Mouse (Mus musculus) urinary bladder, postnatal 36 days (tissue): ENCODE measurements around the gene Gm49425.
"Not testable (repeated sequence)": the region's sequence is repeated elsewhere in the genome, so short reads cannot be mapped to it uniquely, and the experiment has no call there.

ENCODE experiments used
- DNase-seq, 2 experiments: peaks; one replicate each; pipeline ENCODE4 v3.0.0; 2022; ENCODE audit warnings: low spot score in 2 of 2, mixed read lengths in 1 of 2

Gm49425 gene

DNA sequence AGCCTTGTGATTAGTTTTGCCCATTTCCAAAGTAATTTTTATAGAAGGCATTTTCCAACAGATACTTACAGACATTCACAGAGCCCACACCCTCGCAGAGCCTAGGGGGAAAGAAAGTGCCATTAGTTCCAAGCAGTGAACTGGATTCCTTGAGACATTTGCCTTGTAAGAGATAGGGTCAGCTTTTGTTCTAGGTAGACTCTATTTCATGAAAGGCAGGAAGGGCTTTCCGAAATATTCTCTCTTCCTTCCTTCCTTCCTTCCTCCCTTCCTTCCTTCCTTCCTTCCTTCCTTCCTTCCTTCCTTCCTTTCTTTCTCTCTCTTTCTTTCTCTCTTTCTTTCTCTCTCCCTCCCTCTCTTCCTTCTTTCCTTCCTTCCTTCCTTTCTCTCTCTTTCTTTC, at the start of gene Gm49425:
Gm49425 (minus strand) TSS at position 101 of the 400 bp plus-strand sequence.
- not testable (repeated sequence) for DNase-seq

DNA sequence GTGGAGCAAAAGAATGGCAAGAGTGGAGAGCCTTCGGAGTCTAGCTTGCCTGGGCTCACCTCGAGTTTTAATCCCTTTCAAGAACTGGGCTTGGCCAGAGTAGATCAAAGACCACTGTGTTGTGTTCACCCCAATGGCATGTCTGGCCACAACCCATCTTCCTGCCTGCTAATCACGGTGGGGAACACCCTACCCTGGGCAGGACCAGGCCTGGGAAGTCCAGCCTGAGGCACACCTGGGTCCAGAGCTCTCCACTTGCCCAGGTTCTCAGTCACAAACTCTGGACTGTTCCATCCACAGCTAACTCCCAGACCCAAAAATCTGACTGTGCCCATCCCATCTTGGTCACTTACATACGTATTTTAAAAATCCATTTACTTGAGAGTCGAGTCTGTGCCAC, 45.8 kb upstream of the Gm49425 start, which contains the start of gene Krt90:
Krt90 (minus strand) TSS at position 101 of the 400 bp plus-strand sequence.
- DNase-seq: no peak

DNA sequence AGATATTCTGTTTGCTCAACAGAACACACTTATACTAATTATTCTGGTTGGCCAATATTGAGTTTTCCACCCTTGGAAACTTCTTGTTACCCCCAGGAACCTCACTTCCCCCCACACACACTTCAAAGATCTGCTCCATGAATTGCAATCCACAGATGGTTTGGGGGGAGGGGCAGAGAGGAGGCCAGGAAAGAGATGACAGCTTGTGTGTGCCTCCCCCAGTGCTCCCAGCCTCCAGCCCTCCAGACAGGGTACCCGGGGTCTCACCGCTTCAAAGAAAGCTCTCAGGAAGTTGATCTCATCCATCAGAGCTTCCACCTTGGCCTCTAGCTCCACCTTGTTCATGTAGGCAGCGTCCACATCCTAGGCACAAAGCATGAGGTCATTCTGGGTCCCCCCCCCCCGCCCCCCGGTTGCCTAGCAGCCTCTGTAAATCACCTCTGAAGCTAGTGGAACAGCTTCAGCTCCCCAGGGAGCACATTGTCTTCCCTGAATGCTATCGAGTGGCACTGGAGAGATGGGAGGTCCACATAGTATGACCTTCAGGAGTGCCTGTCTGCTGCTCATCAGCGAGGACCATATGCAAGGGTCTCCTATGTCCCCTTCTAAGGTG, 41.1 kb upstream of the Gm49425 start:
- no peak for DNase-seq

DNA sequence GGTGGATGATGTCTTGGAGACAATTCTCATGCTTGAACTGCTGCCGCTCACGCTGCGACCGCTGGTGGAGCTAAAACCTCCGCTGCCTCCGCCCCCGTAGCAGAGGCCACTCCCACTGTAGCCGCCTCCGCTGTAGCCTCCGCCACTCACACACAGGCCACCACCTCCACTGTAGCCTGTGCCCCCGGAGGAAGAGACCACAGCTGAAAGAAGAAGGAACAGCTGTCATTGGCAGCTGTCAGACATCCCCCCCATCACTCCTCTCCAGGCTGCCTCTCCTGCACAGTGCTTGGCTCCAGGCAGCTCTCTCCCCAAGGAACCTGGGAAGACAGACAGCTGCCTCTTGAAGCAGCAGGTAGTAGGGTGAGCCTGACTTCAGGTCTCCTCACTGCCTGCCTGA, 36.1 kb upstream of the Gm49425 start:
- DNase-seq: peak in 1 of 2 experiments; percentile 21

DNA sequence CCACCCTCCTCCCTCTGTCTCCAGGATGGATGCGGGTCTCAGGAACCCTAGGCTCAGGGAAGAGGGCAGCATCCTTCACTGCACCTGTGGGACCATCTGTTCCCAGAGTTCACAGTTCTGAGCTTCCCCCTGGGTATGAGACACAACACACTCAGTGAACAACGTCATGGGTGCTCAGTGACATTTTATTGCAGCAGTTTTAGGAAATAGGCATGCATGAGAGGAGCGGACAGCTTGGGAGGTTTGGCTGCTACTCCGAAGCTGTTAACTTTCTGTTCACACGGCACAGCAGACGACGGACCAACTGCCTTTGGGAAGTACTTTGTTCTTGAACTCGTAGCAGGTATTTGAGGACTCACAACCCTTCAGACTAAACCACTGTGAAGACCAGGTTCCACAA, 35.1 kb upstream of the Gm49425 start:
- no peak for DNase-seq

DNA sequence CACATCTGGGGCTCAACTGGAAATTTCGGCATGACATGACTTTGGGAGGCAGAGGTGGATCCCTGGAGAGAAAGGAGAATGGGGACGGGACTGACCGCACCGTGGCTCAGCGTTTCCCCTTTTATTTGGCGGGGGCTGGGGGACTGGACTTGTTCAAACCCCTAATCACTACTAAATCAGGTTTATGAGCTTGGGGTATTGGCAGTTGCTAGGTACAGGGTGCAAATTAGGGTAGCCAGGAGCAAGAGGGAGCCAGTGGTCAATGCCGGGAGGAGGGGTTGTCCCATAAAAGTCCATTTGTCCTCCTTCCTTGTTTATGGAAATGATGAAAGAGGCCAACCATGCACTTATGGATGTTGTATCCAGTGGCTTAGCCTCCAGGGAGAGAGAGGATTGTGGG, 33.5 kb upstream of the Gm49425 start, which contains the start of gene Krt82:
Krt82 (minus strand) TSS at position 101 of the 400 bp plus-strand sequence.
- DNase-seq: no peak

DNA sequence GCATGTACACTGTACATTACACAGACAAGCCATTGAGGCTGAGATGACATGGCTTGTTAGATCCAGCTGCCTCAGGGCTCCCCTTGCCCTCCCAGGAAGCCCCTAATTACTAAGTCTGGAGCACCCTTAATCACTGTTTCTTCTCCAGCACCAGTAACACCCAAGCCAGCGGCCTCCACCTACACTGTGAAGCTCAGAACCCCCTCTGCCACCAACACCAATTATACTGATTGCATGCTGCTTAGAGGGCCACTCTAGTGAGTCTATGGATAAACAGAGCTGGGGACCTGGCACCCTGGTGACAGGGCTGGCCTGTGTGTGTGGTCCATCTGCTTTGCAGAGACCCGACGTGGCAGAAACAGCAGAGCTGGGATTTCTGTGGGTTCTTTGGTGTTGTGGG, 27.4 kb upstream of the Gm49425 start:
- no peak for DNase-seq

DNA sequence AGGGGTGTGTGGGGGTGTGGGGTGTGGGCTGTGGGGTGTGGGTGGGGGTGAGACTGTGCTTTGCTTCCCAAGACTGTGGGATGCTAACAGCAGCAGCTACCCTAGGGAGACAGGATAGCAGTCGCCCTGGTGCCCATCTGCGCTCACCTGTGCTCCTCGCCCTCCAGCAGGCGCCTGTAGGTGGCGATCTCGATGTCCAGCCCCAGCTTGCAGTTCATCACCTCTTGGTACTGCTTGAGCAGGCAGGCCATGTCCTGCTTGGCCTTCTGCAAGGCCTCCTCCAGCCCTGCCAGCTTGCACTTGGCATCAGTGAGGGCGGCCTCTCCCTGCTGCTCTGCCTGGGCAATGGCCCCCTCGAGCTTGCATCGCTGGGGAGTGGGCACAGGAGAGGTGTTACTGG, 25.5 kb upstream of the Gm49425 start:
- no peak for DNase-seq

DNA sequence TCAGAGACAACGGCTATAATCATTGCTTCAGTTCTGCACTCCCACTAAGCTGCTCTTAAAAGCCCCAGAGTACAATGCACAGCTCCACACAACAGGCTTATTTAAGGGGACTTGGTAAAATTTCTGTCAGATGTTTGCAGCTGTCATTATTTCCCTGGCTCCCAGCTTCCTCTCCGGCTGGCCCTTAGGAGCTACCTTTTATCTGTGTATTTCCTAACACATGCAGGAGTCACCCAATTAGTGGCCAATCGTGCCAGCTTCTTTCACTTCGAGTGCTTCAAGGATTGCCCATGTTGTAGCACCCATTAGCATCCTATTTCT, 21.5 kb upstream of the Gm49425 start:
- no peak for DNase-seq

DNA sequence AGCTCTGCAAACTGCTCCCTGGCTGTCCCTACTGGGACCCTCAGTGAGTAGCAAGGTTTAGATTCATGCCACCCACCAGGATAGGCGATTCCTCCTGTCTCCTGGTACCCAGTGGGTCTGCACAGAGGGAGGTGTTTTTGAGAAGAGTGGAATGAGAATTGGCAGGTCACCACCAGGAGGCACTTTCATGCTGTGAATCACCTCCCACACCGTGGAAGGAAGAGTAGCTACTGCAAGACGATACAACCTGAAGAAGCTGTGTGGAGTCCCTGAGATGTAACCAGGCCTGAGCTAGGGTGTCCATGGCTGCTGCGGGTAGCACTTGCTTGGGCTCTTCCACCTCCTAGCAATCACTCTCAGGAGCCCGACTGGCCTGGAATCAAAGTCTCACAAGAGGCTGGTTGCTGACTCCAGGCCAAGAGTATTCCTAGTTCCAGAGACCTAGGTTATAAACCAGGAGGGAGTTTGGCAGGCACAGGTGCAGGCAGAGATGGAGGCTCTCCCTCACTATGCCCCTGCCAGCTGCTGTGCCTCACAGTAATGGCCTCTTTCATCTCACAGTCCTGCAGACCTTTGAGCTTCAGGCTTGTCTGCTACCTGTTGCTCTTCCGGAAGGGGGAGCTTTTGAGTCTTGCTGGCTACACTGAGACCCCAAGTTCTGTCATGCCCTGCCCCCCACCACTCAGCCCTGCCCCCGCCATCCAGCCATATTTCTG, 21.0 kb upstream of the Gm49425 start:
- no peak for DNase-seq

DNA sequence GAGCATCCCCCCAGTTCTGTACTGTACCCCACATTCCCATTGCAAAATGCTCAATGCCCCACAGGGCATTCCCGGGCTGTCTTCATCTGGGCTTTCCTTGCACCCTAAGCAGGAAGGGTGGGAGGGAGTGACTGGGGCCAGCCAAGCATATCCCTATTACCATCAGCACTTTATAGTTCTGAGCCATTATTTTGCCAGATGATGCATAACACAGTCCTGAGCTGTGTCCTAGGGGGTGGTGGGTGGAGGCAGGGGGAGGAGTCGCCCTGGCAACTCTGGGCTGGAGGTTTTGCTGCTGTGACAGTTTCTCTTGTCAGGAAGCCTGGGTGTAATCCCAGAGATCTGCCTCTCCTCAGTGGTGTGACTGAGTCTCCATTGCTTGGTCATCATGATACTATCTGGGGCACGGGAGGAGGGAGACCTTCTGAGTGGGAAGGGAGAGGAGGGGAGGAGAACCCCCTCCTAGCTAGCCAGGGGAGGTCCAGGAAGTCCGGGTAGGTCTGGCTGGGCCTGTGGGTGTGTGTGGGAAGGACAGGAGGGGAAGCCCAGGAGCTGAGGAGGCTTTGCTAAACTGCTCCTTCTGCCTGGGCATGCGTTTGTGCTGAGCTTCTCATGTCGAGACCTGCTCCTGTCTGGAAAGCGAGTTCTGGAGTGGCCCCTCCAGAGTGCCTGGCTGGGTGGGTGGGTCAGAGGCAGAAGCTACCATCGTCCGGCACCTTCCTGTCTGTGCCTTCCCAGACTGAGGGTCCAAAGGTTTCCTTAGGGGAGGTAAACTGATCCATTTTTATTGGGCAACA, 19.2 kb upstream of the Gm49425 start:
- DNase-seq: peak; percentile 43 to 62

DNA sequence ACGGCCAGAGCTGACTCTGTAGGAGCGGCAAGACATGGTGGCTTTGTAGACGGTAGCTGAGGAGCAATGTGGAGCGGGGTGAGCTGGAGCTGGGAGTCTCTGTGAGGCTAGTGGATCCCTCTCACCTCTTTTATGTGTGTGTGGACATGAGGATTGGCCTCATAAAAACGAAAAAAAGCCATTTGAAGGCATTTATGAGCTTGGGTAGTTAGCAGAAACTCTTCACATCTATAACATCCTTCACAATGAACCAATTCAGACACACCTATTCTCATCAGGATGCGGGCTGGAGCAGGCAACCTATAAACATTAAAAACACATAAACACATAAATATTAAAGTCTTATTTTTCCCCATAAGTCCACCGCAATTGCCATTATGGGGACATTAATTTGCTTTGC, 15.7 kb upstream of the Gm49425 start, which contains the start of gene Krt84:
Krt84 (minus strand) TSS at position 101 of the 400 bp plus-strand sequence.
- no peak for DNase-seq

DNA sequence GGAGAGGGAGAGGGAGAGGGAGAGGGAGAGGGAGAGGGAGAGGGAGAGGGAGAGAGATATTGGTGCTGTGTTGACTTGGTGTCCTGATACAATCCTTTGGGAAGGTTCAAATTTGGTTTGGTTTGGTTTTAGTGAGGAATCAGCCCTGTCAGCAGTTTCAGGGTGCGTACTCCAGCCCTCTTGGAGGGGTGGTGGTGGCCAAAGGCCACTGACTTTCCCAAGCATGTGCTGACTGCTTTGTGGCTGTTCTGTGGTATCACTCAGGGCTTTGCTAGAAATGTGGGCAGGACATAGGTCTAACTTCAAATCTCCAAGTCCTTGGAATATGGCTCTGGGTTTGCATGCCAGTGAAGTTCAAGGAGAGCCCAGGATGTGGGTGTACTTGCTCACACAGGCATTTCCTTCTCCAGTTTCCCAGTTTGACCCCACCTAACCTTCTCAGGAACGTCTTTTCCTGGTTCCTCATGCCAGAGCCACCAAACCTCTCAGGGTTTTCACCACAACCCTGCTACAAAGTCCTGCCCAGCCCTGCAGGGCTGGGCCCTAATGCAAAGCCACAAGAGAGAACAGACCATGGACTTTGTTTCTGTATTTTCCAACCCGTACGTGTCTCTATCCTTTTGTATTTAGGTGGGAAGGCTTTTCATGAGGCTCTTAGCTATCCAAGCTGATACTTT, 5.6 kb upstream of the Gm49425 start:
- no peak for DNase-seq

DNA sequence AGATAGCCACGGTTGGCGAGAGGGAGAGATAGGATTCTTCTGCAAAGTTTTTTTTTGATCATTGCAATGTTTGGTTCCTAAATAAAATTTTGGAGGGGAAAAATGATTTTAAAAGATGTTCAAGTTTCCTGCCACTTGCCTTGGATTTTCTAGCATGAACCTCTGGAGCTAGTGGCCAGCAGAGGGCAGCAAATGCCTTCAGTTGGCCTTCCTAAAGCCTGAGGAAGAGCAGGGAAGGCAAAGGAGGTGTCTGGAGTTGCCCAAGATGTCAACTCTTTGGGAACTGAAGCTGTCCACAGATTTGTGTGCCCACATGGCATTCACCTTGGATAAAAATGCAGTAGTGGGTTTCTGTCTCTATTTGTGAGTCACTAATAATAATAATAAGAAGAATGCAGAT, 2.7 kb upstream of the Gm49425 start:
- DNase-seq: peak; percentile 69 to 74

DNA sequence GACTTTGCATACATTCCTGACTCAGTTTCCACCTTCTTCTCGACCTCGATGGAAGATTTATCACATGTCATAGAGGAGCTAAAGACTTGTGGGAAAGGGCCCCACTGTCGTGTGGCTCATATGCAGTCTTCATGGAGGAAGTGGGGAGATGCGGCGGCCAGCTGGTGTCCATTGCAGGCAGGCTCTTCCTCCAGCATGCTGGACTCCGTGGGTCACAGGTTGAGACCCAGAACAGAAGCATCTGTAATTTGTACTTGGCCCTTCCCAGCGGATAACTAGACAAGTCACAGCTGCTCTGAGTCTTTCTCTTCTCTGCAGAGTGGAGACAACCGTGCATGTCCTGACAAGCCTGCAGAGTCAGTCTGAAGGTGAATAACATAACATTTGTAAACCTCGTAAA, 8.8 kb downstream of the Gm49425 start:
- no peak for DNase-seq

DNA sequence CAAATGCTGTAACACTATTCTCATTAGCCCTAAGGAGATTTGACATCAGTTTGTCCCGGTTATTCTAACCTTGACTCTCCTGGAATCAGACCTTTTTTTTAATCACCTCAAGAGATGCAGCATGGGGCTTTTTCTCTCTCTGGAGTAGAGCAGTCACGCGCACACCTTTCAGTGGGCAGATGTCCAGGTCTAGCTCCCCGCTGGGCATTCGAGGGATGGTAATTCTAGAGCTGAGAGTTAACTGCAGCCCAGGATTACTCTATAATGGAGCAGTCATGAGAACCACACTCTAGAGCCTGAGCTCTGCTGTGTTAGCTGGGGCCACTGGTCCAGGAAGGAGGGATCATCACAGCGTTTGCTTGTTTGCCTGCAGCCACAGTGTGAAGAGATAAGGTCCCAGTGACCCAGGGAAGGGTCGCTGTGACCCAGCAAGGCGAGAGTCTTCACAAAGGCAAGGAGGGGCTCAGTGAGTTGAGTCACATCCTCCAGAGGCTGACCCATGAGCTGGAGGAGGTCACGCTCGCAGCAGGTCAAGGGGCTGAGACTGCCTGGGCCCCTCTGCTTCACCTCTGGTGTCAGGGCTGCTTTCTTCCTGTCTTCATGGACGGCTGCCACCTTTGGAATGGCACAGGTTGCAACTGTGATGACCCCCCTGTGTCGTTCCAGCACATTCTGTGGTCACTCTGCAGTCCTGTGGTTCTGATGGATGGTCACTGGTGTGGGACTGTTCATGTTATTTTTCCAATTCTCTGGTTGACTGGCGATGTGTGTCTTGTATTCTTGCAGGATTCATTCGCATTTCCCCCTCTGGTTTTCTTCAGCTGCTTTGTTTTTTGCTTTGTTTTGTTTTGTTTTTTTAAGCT, 9.9 kb downstream of the Gm49425 start:
- no peak for DNase-seq

DNA sequence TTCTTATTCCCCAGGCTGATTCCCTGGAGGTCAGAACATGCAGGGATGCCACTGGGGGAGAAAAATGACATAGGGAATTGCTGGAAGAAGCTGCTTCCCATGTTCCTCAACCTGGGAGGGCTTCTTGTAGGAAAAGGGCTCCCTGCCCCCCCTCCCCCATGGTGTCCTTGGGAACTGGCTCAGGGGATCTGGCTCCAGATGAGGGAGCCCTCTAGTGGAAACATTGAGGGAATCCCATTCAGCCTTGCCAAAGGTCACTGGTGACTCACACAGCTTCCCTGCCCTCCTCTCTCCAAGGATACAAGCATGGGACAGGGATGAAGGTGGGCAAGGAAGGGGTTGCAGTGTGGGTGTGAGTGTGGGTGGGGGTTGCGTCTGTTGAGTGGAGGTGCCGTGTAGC, 19.9 kb downstream of the Gm49425 start:
- DNase-seq: peak; percentile 38 to 41

DNA sequence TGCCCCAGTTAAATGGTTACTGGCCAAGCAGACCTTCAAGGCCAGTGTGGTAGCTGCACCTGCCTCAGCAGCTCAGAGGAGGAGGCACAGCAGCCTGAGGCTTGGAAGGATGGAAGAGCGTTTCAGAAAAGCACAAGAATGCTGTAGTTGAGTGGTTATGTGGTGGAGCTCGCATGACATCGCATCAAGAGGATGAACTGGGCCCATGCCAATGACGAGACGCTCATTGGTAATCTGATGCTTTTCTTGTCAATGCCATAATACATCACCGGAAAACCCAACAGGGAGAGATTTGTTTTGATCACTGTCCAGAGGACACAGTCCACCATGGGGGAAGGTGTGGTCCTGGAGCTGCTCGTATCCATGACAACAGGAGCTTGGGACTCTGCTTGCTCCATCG, 21.8 kb downstream of the Gm49425 start:
- DNase-seq: no peak

DNA sequence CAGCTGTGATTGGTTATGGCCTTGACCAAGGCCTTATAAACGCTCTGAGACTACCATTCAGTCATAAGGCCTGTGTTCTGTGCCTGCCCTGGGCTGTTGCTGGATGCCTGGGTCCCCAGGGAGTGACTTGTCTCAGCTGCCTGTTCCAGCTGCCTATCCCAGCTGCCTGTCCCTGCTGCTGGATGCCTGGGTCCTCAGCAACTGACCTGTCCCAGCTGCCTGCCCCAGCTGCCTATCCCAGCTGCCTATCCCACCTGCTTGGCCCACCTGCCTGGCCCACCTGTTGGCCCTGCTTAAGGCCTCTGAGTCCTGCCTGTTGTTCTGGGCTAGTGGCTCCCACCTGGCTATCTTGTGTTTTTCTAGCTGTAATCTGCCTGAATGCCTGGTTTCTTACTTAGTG, 22.9 kb downstream of the Gm49425 start:
- no peak for DNase-seq

DNA sequence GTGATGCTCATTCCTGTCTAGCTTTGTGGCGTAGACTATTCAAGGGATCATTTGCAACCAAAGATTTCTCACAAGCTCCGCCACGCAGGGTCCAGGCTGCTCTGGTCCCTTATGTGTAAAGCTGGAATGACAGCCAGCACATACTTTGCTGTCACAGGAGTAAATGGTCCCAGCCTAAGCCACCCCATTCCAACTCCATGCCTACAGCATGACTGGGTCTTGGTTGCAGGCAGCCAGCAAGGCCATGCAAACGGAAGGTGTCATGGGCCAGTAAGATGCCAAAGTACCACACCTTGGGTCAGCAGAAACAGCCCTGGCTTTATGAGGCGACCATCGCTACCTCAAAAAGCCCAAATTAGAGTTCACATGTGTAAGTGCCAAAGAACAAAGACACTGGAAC, 23.3 kb downstream of the Gm49425 start:
- no peak for DNase-seq

DNA sequence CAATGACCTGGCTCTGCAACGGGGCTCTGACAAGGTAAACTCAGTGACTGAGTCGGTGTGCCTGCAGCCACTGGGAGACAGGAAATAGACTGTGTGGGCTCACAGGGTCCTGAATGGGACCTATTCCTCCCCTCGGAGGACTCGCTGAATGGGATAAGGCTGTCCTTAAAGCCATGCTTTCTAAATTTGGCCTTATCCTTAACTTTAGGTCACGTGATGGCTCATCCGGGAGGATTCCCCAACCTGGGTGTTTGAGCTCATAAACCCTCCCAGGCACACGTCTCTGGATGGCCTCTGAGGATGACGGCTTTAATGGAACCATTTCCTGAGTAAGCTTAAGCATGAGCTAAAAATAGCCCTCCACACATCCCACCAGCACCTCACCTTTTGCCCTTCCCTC, 24.3 kb downstream of the Gm49425 start:
- DNase-seq: no peak
